ENCODE assay signal across 19 mouse cellular contexts in genomic region chr14:18507582-18508358, GRCm38 (mm10).
DNase-seq lines count a peak whose midpoint lies in the region; ATAC-seq and TF ChIP-seq lines count a peak whose summit lies in the region.
"Had no signal": no experiment of that assay in that cellular context is flagged by ENCODE, and none has a peak within 500 bp of the region (broad histone marks: within the 10 kb centered on the region; RNA-seq: fewer than 3 reads in every experiment).

No protein-coding gene starts in this region.

- peak; percentile 21 for DNase-seq in lung, embryonic 14.5 days
- DNase-seq in lung, postnatal 14 days, result no peak
- DNase-seq in T-cell, adult 2 months (ENCODE audit: low spot score), result peak; percentile 39
- DNase-seq in heart, adult 2 months, result no peak
- DNase-seq: adrenal gland, postnatal 10 days; cerebellum, adult 18-20 months; heart, postnatal 10 days; layer of hippocampus, postnatal 36 days; midbrain, embryonic 14.5 days; right cerebral cortex, adult 18-20 months; thymus, postnatal 14 days had no signal

- no peak for TF ChIP-seq EP300 in heart, adult 2 months (IDR thresholded peaks at IDR 0.05; ENCODE audit: insufficient read depth, low read depth, low read length)

- H3K9me3 ChIP-seq in lung, embryonic 14.5 days (ENCODE audit: low read depth, low read length), result no peaks in the 10 kb centered on the region
- H3K9me3 ChIP-seq in stomach, embryonic 14.5 days (ENCODE audit: control insufficient read depth, low read depth, low read length), result no peaks in the 10 kb centered on the region
- peaks cover 2% of the 10 kb centered on the region; the same call in 1 of the 2 replicates for H3K9me3 ChIP-seq in kidney, embryonic 16.5 days (ENCODE audit: low read length)
- H3K9me3 ChIP-seq: embryonic facial prominence, embryonic 13.5 days; G1E; hindbrain, embryonic 13.5 days had no signal

- no peak overlapping the region for H3K4me2 ChIP-seq in lung, embryonic 14.5 days
- H3K4me2 ChIP-seq in stomach, embryonic 14.5 days (replicated peaks; ENCODE audit: low read depth, low read length), result no peak overlapping the region
- no peak overlapping the region for H3K4me2 ChIP-seq in kidney, embryonic 16.5 days (replicated peaks; ENCODE audit: low read depth, low read length)
- H3K4me2 ChIP-seq: embryonic facial prominence, embryonic 13.5 days; hindbrain, embryonic 13.5 days had no signal

- H3K4me1 ChIP-seq in lung, embryonic 14.5 days (ENCODE audit: insufficient read depth), result no peaks in the 10 kb centered on the region
- 0 out of 2 replicates have a peak, but pooled peaks cover 4% of the 10 kb centered on the region for H3K4me1 ChIP-seq in stomach, embryonic 14.5 days (ENCODE audit: control insufficient read depth, insufficient read depth, low read length)
- no peaks in the 10 kb centered on the region for H3K4me1 ChIP-seq in heart, adult 2 months (ENCODE audit: control insufficient read depth, insufficient read depth, low read length)
- no peaks in the 10 kb centered on the region for H3K4me1 ChIP-seq in kidney, embryonic 16.5 days (ENCODE audit: insufficient read depth, low read length)
- H3K4me1 ChIP-seq: embryonic facial prominence, embryonic 13.5 days; hindbrain, embryonic 13.5 days had no signal

- intact Hi-C loops in heart, adult 2 months (cut with DNase I), result loop anchor here (5.0 kb wide), 1 partner anchor 505 kb away; no protein-coding TSS in a partner anchor

- no peak overlapping the region for H3K4me3 ChIP-seq in lung, embryonic 14.5 days (ENCODE audit: low read depth, low read length)
- no peak overlapping the region for H3K4me3 ChIP-seq in stomach, embryonic 14.5 days (ENCODE audit: low read depth, low read length)
- H3K4me3 ChIP-seq in heart, adult 2 months, result no peak overlapping the region
- H3K4me3 ChIP-seq in kidney, embryonic 16.5 days (ENCODE audit: low read length), result no peak overlapping the region
- H3K4me3 ChIP-seq: embryonic facial prominence, embryonic 13.5 days; hindbrain, embryonic 13.5 days had no signal

- ATAC-seq in lung, embryonic 14.5 days (ENCODE audit: insufficient read depth), result no peak
- ATAC-seq in common myeloid progenitor, adult 5-6 weeks (replicated peaks; ENCODE audit: low read depth, poor library complexity, severe bottlenecking), result peak; percentile 40; the same call in 1 of the 2 replicates
- ATAC-seq in stomach, embryonic 14.5 days (ENCODE audit: insufficient number of reproducible peaks, insufficient read depth, low FRiP score, low read depth), result peak; percentile 14; the same call in 1 of the 2 replicates
- no peak for ATAC-seq in kidney, embryonic 16.5 days (ENCODE audit: low FRiP score, low TSS enrichment)
- ATAC-seq: CD4-positive, CD25-positive, alpha-beta regulatory T cell, adult 4 months had no signal

- H3K9ac ChIP-seq in lung, embryonic 14.5 days, result no peak overlapping the region
- H3K9ac ChIP-seq in stomach, embryonic 14.5 days (replicated peaks; ENCODE audit: low read depth, low read length), result no peak overlapping the region
- no peak overlapping the region for H3K9ac ChIP-seq in heart, adult 2 months (ENCODE audit: low read depth, low read length)
- no peak overlapping the region for H3K9ac ChIP-seq in kidney, embryonic 16.5 days (replicated peaks; ENCODE audit: low read length)
- H3K9ac ChIP-seq: embryonic facial prominence, embryonic 13.5 days; hindbrain, embryonic 13.5 days; liver, embryonic 14.5 days had no signal

- H3K36me3 ChIP-seq in lung, embryonic 14.5 days (ENCODE audit: insufficient read depth), result no peaks in the 10 kb centered on the region
- no peaks in the 10 kb centered on the region for H3K36me3 ChIP-seq in stomach, embryonic 14.5 days (ENCODE audit: control insufficient read depth, insufficient read depth, low read length)
- H3K36me3 ChIP-seq in heart, adult 2 months (ENCODE audit: control insufficient read depth, insufficient read depth, low read length), result no peaks in the 10 kb centered on the region
- H3K36me3 ChIP-seq in kidney, embryonic 16.5 days (ENCODE audit: insufficient read depth, low read length), result no peaks in the 10 kb centered on the region
- H3K36me3 ChIP-seq: embryonic facial prominence, embryonic 13.5 days; G1E; hindbrain, embryonic 13.5 days had no signal

- H3K79me2 ChIP-seq in heart, adult 2 months (replicated peaks; ENCODE audit: control insufficient read depth, insufficient read depth, low read length), result no peaks in the 10 kb centered on the region

- no peak for TF ChIP-seq POLR2A in heart, adult 2 months (IDR thresholded peaks at IDR 0.05; ENCODE audit: insufficient read depth, low read depth, low read length)

- H3K27ac ChIP-seq in lung, embryonic 14.5 days (ENCODE audit: low read depth), result no peak overlapping the region
- H3K27ac ChIP-seq in stomach, embryonic 14.5 days (ENCODE audit: low read length), result no peak overlapping the region; the same call in 1 of the 2 replicates
- no peak overlapping the region for H3K27ac ChIP-seq in heart, adult 2 months
- no peak overlapping the region for H3K27ac ChIP-seq in kidney, embryonic 16.5 days (ENCODE audit: low read length)
- H3K27ac ChIP-seq: embryonic facial prominence, embryonic 13.5 days; hindbrain, embryonic 13.5 days; liver, embryonic 14.5 days had no signal

- no peaks in the 10 kb centered on the region for H3K27me3 ChIP-seq in lung, embryonic 14.5 days (ENCODE audit: insufficient read depth, low read length)
- no peaks in the 10 kb centered on the region for H3K27me3 ChIP-seq in stomach, embryonic 14.5 days (ENCODE audit: control insufficient read depth, insufficient read depth, low read length)
- no peaks in the 10 kb centered on the region for H3K27me3 ChIP-seq in heart, adult 2 months (ENCODE audit: control insufficient read depth, insufficient read depth, low read length)
- no peaks in the 10 kb centered on the region for H3K27me3 ChIP-seq in kidney, embryonic 16.5 days (ENCODE audit: insufficient read depth, low read length)
- H3K27me3 ChIP-seq: embryonic facial prominence, embryonic 13.5 days; hindbrain, embryonic 13.5 days had no signal

- no peak for TF ChIP-seq CTCF in lung, embryonic 14.5 days (IDR thresholded peaks at IDR 0.05; ENCODE audit: low read depth)
- no peak for TF ChIP-seq CTCF in heart, adult 2 months (IDR thresholded peaks at IDR 0.05)

- WGBS in lung, embryonic 14.5 days, result 60% methylated on average over 3 of the region's 3 CpGs
- WGBS in stomach, embryonic 14.5 days, result 53% methylated on average over 3 of the region's 3 CpGs
- 82% methylated on average over 3 of the region's 3 CpGs for WGBS in heart, adult 2 months
- 34% methylated on average over 3 of the region's 3 CpGs for WGBS in kidney, embryonic 16.5 days

Comparison
In these comparisons a context has a peak if more than half of its experiments do, and no peak if none do; other contexts are left out.
1. DNase-seq: peak in lung, embryonic 14.5 days (single experiment) and T-cell, adult 2 months (single experiment); none in lung, postnatal 14 days (single experiment) and heart, adult 2 months (0 of 2).
2. ATAC-seq: peak in common myeloid progenitor, adult 5-6 weeks (single experiment) and stomach, embryonic 14.5 days (single experiment); none in lung, embryonic 14.5 days (single experiment) and kidney, embryonic 16.5 days (single experiment).